Mouse (Mus musculus) neutrophil, adult 5-6 weeks (primary cell): ENCODE data around the gene Hcfc1. TPM values are rescaled to one million over a fixed set of nuclear protein-coding genes. Genes with fewer than 3 reads are reported as not detected.
A peak's percentile ranks its signal among the peaks of the same experiment; 100 is the strongest.

Source experiments
- ATAC-seq: fragments of 151-379, 151-347 bp; 2 replicates; pipeline ENCODE4 v1.8.0; 2017; ENCODE audit warnings: mild to moderate bottlenecking, moderate TSS enrichment; ENCODE audit not compliant: insufficient number of reproducible peaks, poor library complexity, low FRiP score, severe bottlenecking; ENCODE audit errors: extremely low read depth
- total RNA-seq: library from RNA; stranded (forward); fragments of 200-1000 nt; gene quantifications from 2 replicates; pipeline ENCODE4 v1.2.3, GENCODE M21; 2017

Gene Hcfc1
- total RNA-seq, 1 experiment from 2014 or later = 41.9 TPM

- ATAC-seq = peak; percentile 85; the same call in 1 of the 2 replicates
Observed at GRCm38 (mm10) chrX:73948647-73949046, 17.5 kb downstream of the Hcfc1 start.

GRCm38 (mm10) chrX:73946896-73947295 lies 19.3 kb downstream of the Hcfc1 start:
- no peak for ATAC-seq

- ATAC-seq = no peak
Observed at GRCm38 (mm10) chrX:73942294-73942693, 23.9 kb downstream of the Hcfc1 start.

GRCm38 (mm10) chrX:73941860-73942259 lies 24.3 kb downstream of the Hcfc1 start:
- ATAC-seq = no peak

- ATAC-seq = no peak
Observed at GRCm38 (mm10) chrX:73931871-73932270, 34.3 kb downstream of the Hcfc1 start.

- peak; percentile 55 for ATAC-seq
Observed at GRCm38 (mm10) chrX:73930402-73931062, 35.6 kb downstream of the Hcfc1 start, which contains the start of gene Renbp. Renbp (minus strand) TSS chrX:73930850.

GRCm38 (mm10) chrX:73922550-73922882 lies 43.6 kb downstream of the Hcfc1 start:
- ATAC-seq = no peak

GRCm38 (mm10) chrX:73921823-73922549 lies 44.2 kb downstream of the Hcfc1 start, which contains the start of the genes Arhgap4 and Naa10:
Arhgap4 (minus strand) TSS chrX:73921870.
Naa10 (minus strand) TSS chrX:73921944.
- ATAC-seq = peak; percentile 99

GRCm38 (mm10) chrX:73921285-73921822 lies 44.8 kb downstream of the Hcfc1 start:
- ATAC-seq = no peak

GRCm38 (mm10) chrX:73918631-73919030 lies 47.5 kb downstream of the Hcfc1 start:
- ATAC-seq = no peak

GRCm38 (mm10) chrX:73916945-73917344 lies 49.2 kb downstream of the Hcfc1 start:
- ATAC-seq = no peak

GRCm38 (mm10) chrX:73914827-73915703 lies 51.1 kb downstream of the Hcfc1 start:
- ATAC-seq = peak; percentile 94

- peak; percentile 37; the same call in 1 of the 2 replicates for ATAC-seq
Observed at GRCm38 (mm10) chrX:73911588-73911987, 54.6 kb downstream of the Hcfc1 start.

- no peak for ATAC-seq
Observed at GRCm38 (mm10) chrX:73911156-73911555, 55.0 kb downstream of the Hcfc1 start.

GRCm38 (mm10) chrX:73910451-73910850 lies 55.7 kb downstream of the Hcfc1 start:
- no peak for ATAC-seq

- ATAC-seq = no peak
Observed at GRCm38 (mm10) chrX:73910049-73910448, 56.1 kb downstream of the Hcfc1 start.

GRCm38 (mm10) chrX:73897959-73898358 lies 68.2 kb downstream of the Hcfc1 start:
- ATAC-seq = no peak

- ATAC-seq = no peak
Observed at GRCm38 (mm10) chrX:73895719-73896118, 70.4 kb downstream of the Hcfc1 start, which contains the start of gene L1cam. L1cam (minus strand) TSS chrX:73896105.

GRCm38 (mm10) chrX:73892833-73893232 lies 73.3 kb downstream of the Hcfc1 start:
- ATAC-seq = no peak
